Mouse (Mus musculus) left cerebral cortex, postnatal 25 days (tissue): ENCODE data around the gene Vmn1r177. TPM values are rescaled to one million over a fixed set of nuclear protein-coding genes. Genes with fewer than 3 reads are reported as not detected.
"Not testable (repeated sequence)": the region's sequence is repeated elsewhere in the genome, so short reads cannot be mapped to it uniquely, and the experiment has no call there.

Source experiments
- DNase-seq, 2 experiments: peaks; one replicate each; pipeline ENCODE4 v3.0.0; 2022; ENCODE audit warnings: low spot score in 2 of 2, mixed read lengths in 1 of 2
- intact Hi-C: fragments of 180-260 bp; cut with DNase I; formaldehyde crosslinking; loops from one replicate; pipeline ENCODE4 v1.15.1; 2025
- total RNA-seq, 2 experiments: library from RNA; stranded (reverse); gene quantifications; 2 replicates each; pipeline ENCODE4 v1.2.3; 2021

Gene Vmn1r177
- not detected for total RNA-seq

DNA sequence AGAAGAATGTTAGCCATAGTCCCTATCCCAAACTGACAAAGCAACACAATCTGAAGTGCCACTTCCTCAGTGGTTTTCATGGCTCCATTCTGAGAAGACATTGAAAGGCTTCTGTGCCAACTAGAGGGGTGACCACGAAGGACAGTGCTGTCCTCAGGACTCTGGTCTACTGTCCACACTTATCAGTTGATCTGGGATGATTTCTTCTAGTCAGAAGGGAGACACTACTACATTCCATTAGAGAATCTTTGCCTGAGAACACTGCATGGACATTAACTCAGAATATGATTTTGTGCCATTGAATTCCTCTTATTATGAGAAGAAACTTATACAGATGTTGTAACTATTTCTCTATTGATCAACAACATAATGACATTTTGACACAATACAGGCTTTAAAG is at the start of gene Vmn1r177:
Vmn1r177 (minus strand) TSS at position 101 of the 400 bp plus-strand sequence.
- DNase-seq, intact Hi-C loops: not testable (repeated sequence)

DNA sequence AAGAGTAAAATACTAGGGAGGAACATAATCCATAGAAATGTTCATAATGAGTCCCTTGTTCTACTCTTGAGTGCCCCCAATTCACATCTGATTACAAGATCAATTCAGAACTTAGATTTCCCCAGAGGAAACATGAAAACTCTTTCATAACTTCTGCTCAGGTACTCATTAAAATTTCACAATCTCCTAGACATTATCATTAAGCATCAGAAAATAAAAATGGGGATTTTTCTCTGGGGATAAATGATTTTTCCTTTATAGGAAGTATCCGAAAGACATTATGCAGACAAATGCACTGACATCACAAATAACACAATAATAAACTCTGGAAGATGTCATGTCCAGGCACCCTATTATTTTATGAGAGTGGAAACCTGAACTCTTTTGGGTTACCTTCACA is 25.5 kb upstream of the Vmn1r177 start, which contains the start of gene Vmn1r178:
Vmn1r178 (plus strand) TSS at position 301 of the 400 bp plus-strand sequence.
- no peak for DNase-seq
- intact Hi-C loops: no loop called here

DNA sequence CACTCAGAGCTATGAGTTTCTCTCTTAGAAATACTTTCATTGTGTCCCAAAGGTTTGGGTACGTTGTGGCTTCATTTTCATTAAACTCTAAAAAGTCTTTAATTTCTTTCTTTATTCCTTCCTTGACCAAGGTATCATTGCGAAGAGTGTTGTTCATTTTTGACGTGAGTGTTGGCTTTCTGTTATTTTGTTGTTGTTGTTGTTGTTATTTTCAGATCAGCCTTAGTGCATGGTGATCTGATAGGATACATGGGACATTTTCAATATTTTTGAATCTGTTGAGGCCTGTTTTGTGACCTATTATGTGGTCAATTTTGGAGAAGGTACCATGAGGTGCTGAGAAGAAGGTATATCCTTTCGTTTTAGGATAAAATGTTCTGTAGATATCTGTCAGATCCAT is 10.7 kb upstream of the Vmn1r177 start:
- DNase-seq, intact Hi-C loops: not testable (repeated sequence)

DNA sequence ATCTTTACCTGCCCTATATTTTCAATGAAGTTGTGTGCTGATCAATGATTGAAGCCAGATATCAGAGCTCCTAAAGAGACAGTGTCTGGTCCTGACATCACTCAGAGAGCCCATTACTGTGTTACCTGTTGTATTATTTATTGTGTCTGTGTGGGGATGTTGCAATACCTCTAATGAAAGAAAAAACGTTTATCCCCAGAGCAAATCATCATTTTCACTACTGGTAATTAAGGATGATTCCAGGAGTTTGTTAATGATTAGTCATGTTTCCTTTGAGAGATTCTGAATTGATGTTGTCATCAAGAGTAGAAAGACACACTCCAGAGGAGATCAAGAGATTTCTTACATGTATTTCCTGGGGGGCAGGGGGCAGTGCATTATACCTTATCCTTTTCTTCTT is 29.0 kb downstream of the Vmn1r177 start, which contains the start of gene Vmn1r176:
Vmn1r176 (minus strand) TSS at position 101 of the 400 bp plus-strand sequence.
- intact Hi-C loops, DNase-seq: not testable (repeated sequence)

Other genes starting within 250 kb of the Vmn1r177 start
- not detected for gene Vmn1r171, start 235.7 kb downstream of the Vmn1r177 start, total RNA-seq
- gene Vmn1r172, start 208.1 kb downstream of the Vmn1r177 start, total RNA-seq: not detected
- not detected for gene Vmn1r173, start 165.7 kb downstream of the Vmn1r177 start, total RNA-seq
- gene Vmn1r174, start 114.2 kb downstream of the Vmn1r177 start, total RNA-seq: not detected
- not detected for gene Vmn1r175, start 55.8 kb downstream of the Vmn1r177 start, total RNA-seq
- gene Vmn1r176, start 29.1 kb downstream of the Vmn1r177 start, total RNA-seq: not detected
- gene Vmn1r178, start 25.6 kb upstream of the Vmn1r177 start, total RNA-seq: not detected
- not detected for gene Vmn1r179, start 60.5 kb upstream of the Vmn1r177 start, total RNA-seq
- not detected for gene Vmn1r180, start 84.2 kb upstream of the Vmn1r177 start, total RNA-seq
- not detected for gene Vmn1r181, start 108.2 kb upstream of the Vmn1r177 start, total RNA-seq
- not detected for gene V1rd19, start 135.2 kb upstream of the Vmn1r177 start, total RNA-seq
- not detected for gene Vmn1r183, start 186.8 kb upstream of the Vmn1r177 start, total RNA-seq
- 10 to 100 TPM; 47.1 to 47.6 TPM for gene Zfp180, start 215.5 kb upstream of the Vmn1r177 start, total RNA-seq
- gene Zfp112, start 245.9 kb upstream of the Vmn1r177 start, total RNA-seq: 10 to 100 TPM in 1 of 2 experiments, 1 to 10 TPM in 1; 8.4 to 10.2 TPM